ENCODE assay signal across 27 mouse cellular contexts in the genomic region with DNA sequence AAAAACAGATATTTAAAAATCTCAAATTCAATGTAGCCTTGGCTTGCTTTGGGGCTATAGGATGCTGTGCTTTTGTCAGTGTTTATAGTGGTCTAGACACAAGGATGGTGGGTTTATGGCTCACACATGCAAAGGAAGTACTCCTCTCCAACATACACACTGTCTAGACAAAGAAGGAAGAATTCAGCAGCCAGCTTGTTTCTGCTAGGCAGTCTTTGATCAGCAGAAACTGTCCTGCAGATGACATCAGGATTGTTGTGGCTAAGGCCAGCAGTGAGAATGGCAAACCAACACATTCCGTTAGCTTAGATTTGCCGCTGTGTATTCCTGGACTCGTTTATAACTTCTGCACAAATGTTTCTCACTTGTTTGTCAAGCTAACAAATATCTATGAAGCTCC.
DNase-seq lines count a peak whose midpoint lies in the region; ATAC-seq and TF ChIP-seq lines count a peak whose summit lies in the region.
"Had no signal": no experiment of that assay in that cellular context is flagged by ENCODE, and none has a peak within 500 bp of the region (broad histone marks: within the 10 kb centered on the region; RNA-seq: fewer than 3 reads in every experiment).

No protein-coding gene starts in this region.

- no peak overlapping the region for H3K4me2 ChIP-seq in heart, embryonic 13.5 days
- no peak overlapping the region for H3K4me2 ChIP-seq in lung, embryonic 14.5 days
- H3K4me2 ChIP-seq: hindbrain, embryonic 12.5 days; limb, embryonic 15.5 days; liver, embryonic 13.5 days; midbrain, embryonic 11.5 days; neural tube, embryonic 12.5 days had no signal

- H3K27me3 ChIP-seq in heart, embryonic 13.5 days (replicated peaks): no peaks in the 10 kb centered on the region
- no peaks in the 10 kb centered on the region for H3K27me3 ChIP-seq in heart, adult 2 months (ENCODE audit: control insufficient read depth, insufficient read depth, low read length)
- no peaks in the 10 kb centered on the region for H3K27me3 ChIP-seq in lung, embryonic 14.5 days (ENCODE audit: insufficient read depth, low read length)
- H3K27me3 ChIP-seq: CH12.LX; hindbrain, embryonic 12.5 days; limb, embryonic 15.5 days; liver, embryonic 13.5 days; neural tube, embryonic 12.5 days had no signal

- peak overlapping the region; percentile 78 for H3K27ac ChIP-seq in heart, embryonic 13.5 days (replicated peaks)
- H3K27ac ChIP-seq in heart, adult 2 months: no peak overlapping the region; the same call in 1 of the 2 replicates
- 0 out of 2 replicates have a peak overlapping the region, but pooled peaks have one; percentile 13 for H3K27ac ChIP-seq in lung, embryonic 14.5 days (ENCODE audit: low read depth)
- H3K27ac ChIP-seq in macrophage: peak overlapping the region; percentile 17; the same call in 1 of the 2 replicates
- H3K27ac ChIP-seq: hindbrain, embryonic 12.5 days; limb, embryonic 10.5 days; limb, embryonic 15.5 days; liver, embryonic 13.5 days; neural tube, embryonic 12.5 days; stomach, postnatal 0 days had no signal

- peaks cover 21% of the 10 kb centered on the region for H3K4me1 ChIP-seq in heart, embryonic 13.5 days
- no peaks in the 10 kb centered on the region; the same call in 1 of the 2 replicates for H3K4me1 ChIP-seq in heart, adult 2 months (ENCODE audit: control insufficient read depth, insufficient read depth, low read length)
- H3K4me1 ChIP-seq in lung, embryonic 14.5 days (ENCODE audit: insufficient read depth): no peaks in the 10 kb centered on the region
- H3K4me1 ChIP-seq: hindbrain, embryonic 12.5 days; limb, embryonic 10.5 days; limb, embryonic 15.5 days; liver, embryonic 13.5 days; neural tube, embryonic 12.5 days had no signal

- no peaks in the 10 kb centered on the region for H3K79me2 ChIP-seq in heart, adult 2 months (replicated peaks; ENCODE audit: control insufficient read depth, insufficient read depth, low read length)
- no peaks in the 10 kb centered on the region for H3K79me2 ChIP-seq in macrophage (ENCODE audit: inconsistent target)

- no peaks in the 10 kb centered on the region for H3K36me3 ChIP-seq in heart, embryonic 13.5 days
- no peaks in the 10 kb centered on the region for H3K36me3 ChIP-seq in heart, adult 2 months (ENCODE audit: control insufficient read depth, insufficient read depth, low read length)
- no peaks in the 10 kb centered on the region for H3K36me3 ChIP-seq in lung, embryonic 14.5 days (ENCODE audit: insufficient read depth)
- no peaks in the 10 kb centered on the region for H3K36me3 ChIP-seq in macrophage (ENCODE audit: inconsistent target)
- H3K36me3 ChIP-seq: hindbrain, embryonic 12.5 days; limb, embryonic 10.5 days; limb, embryonic 15.5 days; liver, embryonic 13.5 days; neural tube, embryonic 12.5 days had no signal

- TF ChIP-seq CTCF in heart, adult 2 months (IDR thresholded peaks at IDR 0.05): no peak
- no peak for TF ChIP-seq CTCF in lung, embryonic 14.5 days (IDR thresholded peaks at IDR 0.05; ENCODE audit: low read depth)

- no peak overlapping the region for H3K9ac ChIP-seq in heart, embryonic 13.5 days
- no peak overlapping the region for H3K9ac ChIP-seq in heart, adult 2 months (ENCODE audit: low read depth, low read length)
- no peak overlapping the region for H3K9ac ChIP-seq in lung, embryonic 14.5 days
- H3K9ac ChIP-seq: hindbrain, embryonic 12.5 days; limb, embryonic 15.5 days; liver, embryonic 13.5 days; neural tube, embryonic 12.5 days had no signal

- no peak overlapping the region for H3K4me3 ChIP-seq in heart, embryonic 13.5 days
- H3K4me3 ChIP-seq in heart, adult 2 months: no peak overlapping the region
- H3K4me3 ChIP-seq in lung, embryonic 14.5 days (ENCODE audit: low read depth, low read length): no peak overlapping the region
- H3K4me3 ChIP-seq in macrophage (ENCODE audit: inconsistent target): no peak overlapping the region
- H3K4me3 ChIP-seq: hindbrain, embryonic 12.5 days; limb, embryonic 10.5 days; limb, embryonic 15.5 days; liver, embryonic 13.5 days; neural tube, embryonic 12.5 days had no signal

- TF ChIP-seq EP300 in heart, adult 2 months (IDR thresholded peaks at IDR 0.05; ENCODE audit: insufficient read depth, low read depth, low read length): no peak

- no peaks in the 10 kb centered on the region for H3K9me3 ChIP-seq in heart, embryonic 13.5 days
- no peaks in the 10 kb centered on the region for H3K9me3 ChIP-seq in lung, embryonic 14.5 days (ENCODE audit: low read depth, low read length)
- H3K9me3 ChIP-seq: hindbrain, embryonic 12.5 days; limb, embryonic 10.5 days; limb, embryonic 15.5 days; liver, embryonic 13.5 days; neural tube, embryonic 12.5 days had no signal

- intact Hi-C loops in heart, adult 2 months (cut with DNase I): no loop called here

- ATAC-seq in heart, embryonic 13.5 days (ENCODE audit: extremely low read depth, insufficient number of reproducible peaks, low FRiP score, low TSS enrichment): no peak
- ATAC-seq in lung, embryonic 14.5 days (ENCODE audit: insufficient read depth): peak; percentile 54
- ATAC-seq: forebrain, embryonic 14.5 days; intestine, embryonic 16.5 days; midbrain, embryonic 16.5 days had no signal

- DNase-seq in heart, adult 2 months: no peak
- peak; percentile 52 for DNase-seq in lung, embryonic 14.5 days
- no peak for DNase-seq in lung, adult 18-20 months
- peak; percentile 70 for DNase-seq in Muller cell, postnatal 12 days (ENCODE audit: inconsistent ontology term)
- no peak for DNase-seq in kidney, adult 18-20 months
- DNase-seq: cerebellum, adult 2 months; cerebellum, postnatal 14 days; kidney, adult 9 months; kidney, postnatal 10 days; layer of hippocampus, postnatal 36 days; liver, embryonic 13.5 days; lung, adult 2 months; right cerebral cortex, postnatal 4 days; thymus, adult 18-20 months; thymus, postnatal 25 days had no signal

- WGBS in heart, embryonic 13.5 days: 68% methylated on average over 3 of the region's 3 CpGs
- 56% methylated on average over 3 of the region's 3 CpGs for WGBS in heart, adult 2 months
- 51% methylated on average over 3 of the region's 3 CpGs for WGBS in lung, embryonic 14.5 days
- 86% methylated on average over 3 of the region's 3 CpGs for WGBS in macrophage (ENCODE audit: missing documents)

- TF ChIP-seq POLR2A in heart, adult 2 months (IDR thresholded peaks at IDR 0.05; ENCODE audit: insufficient read depth, low read depth, low read length): no peak

Comparison
In these comparisons a context has a peak if more than half of its experiments do, and no peak if none do; other contexts are left out.
1. DNase-seq: peak in lung, embryonic 14.5 days (single experiment) and Muller cell, postnatal 12 days (single experiment); none in heart, adult 2 months (0 of 2), lung, adult 18-20 months (0 of 2) and kidney, adult 18-20 months (single experiment).